Mouse (Mus musculus): ENCODE measurements around the gene B3galnt2.

GRCm38 (mm10) chr13:14004999-14005398 lies 50.7 kb downstream of the B3galnt2 start:
- TF ChIP-seq POLR2A (IDR thresholded peaks at IDR 0.05; ENCODE audit: extremely low read depth, insufficient read depth, low read length), result no peak
- no peak for TF ChIP-seq CTCF (IDR thresholded peaks at IDR 0.05; ENCODE audit: low read depth, low read length)
